Comparison of ENCODE assay signal across 8 mouse cellular contexts in genomic region chr7:118128925-118129429, GRCm38 (mm10). TPM values are rescaled to one million over a fixed set of nuclear protein-coding genes. Genes with fewer than 3 reads are reported as not detected.
A peak's percentile ranks its signal among the peaks of the same experiment; 100 is the strongest.
DNase-seq lines count a peak whose midpoint lies in the region; ATAC-seq and TF ChIP-seq lines count a peak whose summit lies in the region.

No protein-coding gene starts in this region.

- no peaks in the 10 kb centered on the region for H3K27me3 ChIP-seq in heart, embryonic 11.5 days (ENCODE audit: control insufficient read depth, insufficient read depth, low read length)
- H3K27me3 ChIP-seq in G1E (ENCODE audit: insufficient read depth, low read length), result no peaks in the 10 kb centered on the region
- H3K27me3 ChIP-seq in embryonic facial prominence, embryonic 13.5 days, result no peaks in the 10 kb centered on the region
- no peaks in the 10 kb centered on the region for H3K27me3 ChIP-seq in hindbrain, embryonic 14.5 days (ENCODE audit: control insufficient read depth, insufficient read depth, low read length)
- H3K27me3 ChIP-seq in liver, embryonic 15.5 days, result no peaks in the 10 kb centered on the region
- H3K27me3 ChIP-seq in stomach, embryonic 15.5 days (replicated peaks), result no peaks in the 10 kb centered on the region

- peaks cover 18% of the 10 kb centered on the region for H3K4me1 ChIP-seq in heart, embryonic 11.5 days (ENCODE audit: control insufficient read depth, insufficient read depth, low read length)
- peaks cover 32% of the 10 kb centered on the region for H3K4me1 ChIP-seq in G1E (ENCODE audit: insufficient read depth, low read depth, low read length)
- peaks cover 28% of the 10 kb centered on the region for H3K4me1 ChIP-seq in embryonic facial prominence, embryonic 13.5 days
- peaks cover 27% of the 10 kb centered on the region for H3K4me1 ChIP-seq in hindbrain, embryonic 14.5 days (replicated peaks; ENCODE audit: control insufficient read depth, insufficient read depth, low read length)
- peaks cover 36% of the 10 kb centered on the region for H3K4me1 ChIP-seq in liver, embryonic 15.5 days (replicated peaks)
- peaks cover 21% of the 10 kb centered on the region for H3K4me1 ChIP-seq in stomach, embryonic 15.5 days

- ATAC-seq in heart, embryonic 11.5 days (replicated peaks; ENCODE audit: insufficient number of reproducible peaks, low FRiP score, low TSS enrichment), result peak; percentile 66
- peak; percentile 25; the same call in 1 of the 2 replicates for ATAC-seq in G1E (ENCODE audit: extremely low read depth, insufficient number of reproducible peaks, low FRiP score, poor library complexity, severe bottlenecking)
- ATAC-seq in embryonic facial prominence, embryonic 13.5 days (ENCODE audit: insufficient number of reproducible peaks, insufficient read depth, low FRiP score, low TSS enrichment, low read depth), result peak; percentile 75
- ATAC-seq in hindbrain, embryonic 14.5 days (ENCODE audit: low FRiP score), result peak; percentile 83
- ATAC-seq in liver, embryonic 15.5 days (ENCODE audit: insufficient read depth), result peak; percentile 48
- peak; percentile 45 for ATAC-seq in stomach, embryonic 15.5 days (ENCODE audit: insufficient read depth, low FRiP score, low read depth)

- H3K9ac ChIP-seq in heart, embryonic 11.5 days (ENCODE audit: low read depth, low read length), result peak overlapping the region; percentile 93
- H3K9ac ChIP-seq in embryonic facial prominence, embryonic 13.5 days, result peak overlapping the region; percentile 86
- H3K9ac ChIP-seq in hindbrain, embryonic 14.5 days, result peak overlapping the region; percentile 79
- H3K9ac ChIP-seq in liver, embryonic 15.5 days, result peak overlapping the region; percentile 91
- H3K9ac ChIP-seq in stomach, embryonic 15.5 days, result peak overlapping the region; percentile 85

- H3K4me3 ChIP-seq in heart, embryonic 11.5 days (ENCODE audit: low read depth, low read length), result peak overlapping the region; percentile 71
- H3K4me3 ChIP-seq in G1E (ENCODE audit: low read depth, low read length), result peak overlapping the region; percentile 86
- H3K4me3 ChIP-seq in embryonic facial prominence, embryonic 13.5 days, result peak overlapping the region; percentile 73
- peak overlapping the region; percentile 76 for H3K4me3 ChIP-seq in hindbrain, embryonic 14.5 days (replicated peaks; ENCODE audit: low read length)
- peak overlapping the region; percentile 91 for H3K4me3 ChIP-seq in liver, embryonic 15.5 days (replicated peaks)
- H3K4me3 ChIP-seq in stomach, embryonic 15.5 days (replicated peaks), result peak overlapping the region; percentile 78

- TF ChIP-seq CTCF in G1E (IDR thresholded peaks at IDR 0.05; ENCODE audit: low read depth, low read length), result no peak

- no peak for DNase-seq in heart, adult 18-20 months
- DNase-seq in G1E (ENCODE audit: low spot score), result peak; percentile 48
- no peak for DNase-seq in hindbrain, embryonic 14.5 days (ENCODE audit: low spot score)
- DNase-seq in gastrocnemius, postnatal 10 days, result no peak

- H3K4me2 ChIP-seq in heart, embryonic 11.5 days, result peak overlapping the region; percentile 78
- peak overlapping the region; percentile 72 for H3K4me2 ChIP-seq in embryonic facial prominence, embryonic 13.5 days
- peak overlapping the region; percentile 81 for H3K4me2 ChIP-seq in hindbrain, embryonic 14.5 days (replicated peaks)
- H3K4me2 ChIP-seq in liver, embryonic 15.5 days, result peak overlapping the region; percentile 67
- H3K4me2 ChIP-seq in stomach, embryonic 15.5 days, result peak overlapping the region; percentile 69

- H3K27ac ChIP-seq in heart, embryonic 11.5 days (ENCODE audit: low read depth, low read length), result peak overlapping the region; percentile 91
- peak overlapping the region; percentile 92 for H3K27ac ChIP-seq in embryonic facial prominence, embryonic 13.5 days
- peak overlapping the region; percentile 81 for H3K27ac ChIP-seq in hindbrain, embryonic 14.5 days
- peak overlapping the region; percentile 95 for H3K27ac ChIP-seq in liver, embryonic 15.5 days (replicated peaks)
- H3K27ac ChIP-seq in stomach, embryonic 15.5 days, result peak overlapping the region; percentile 96

- H3K9me3 ChIP-seq in heart, embryonic 11.5 days (replicated peaks; ENCODE audit: control insufficient read depth, low read length), result no peaks in the 10 kb centered on the region
- H3K9me3 ChIP-seq in G1E (replicated peaks), result no peaks in the 10 kb centered on the region
- no peaks in the 10 kb centered on the region for H3K9me3 ChIP-seq in embryonic facial prominence, embryonic 13.5 days
- H3K9me3 ChIP-seq in hindbrain, embryonic 14.5 days (ENCODE audit: control insufficient read depth, low read length), result no peaks in the 10 kb centered on the region
- H3K9me3 ChIP-seq in liver, embryonic 15.5 days (replicated peaks), result no peaks in the 10 kb centered on the region
- H3K9me3 ChIP-seq in stomach, embryonic 15.5 days, result no peaks in the 10 kb centered on the region

- under 1% methylated on average over 21 of the region's 21 CpGs for WGBS in heart, embryonic 11.5 days (ENCODE audit: insufficient replicate concordance)
- WGBS in embryonic facial prominence, embryonic 13.5 days, result under 1% methylated on average over 21 of the region's 21 CpGs
- WGBS in hindbrain, embryonic 14.5 days, result under 1% methylated on average over 21 of the region's 21 CpGs
- WGBS in liver, embryonic 15.5 days (ENCODE audit: insufficient replicate concordance), result under 1% methylated on average over 21 of the region's 21 CpGs
- WGBS in stomach, embryonic 15.5 days, result under 1% methylated on average over 21 of the region's 21 CpGs

- H3K36me3 ChIP-seq in heart, embryonic 11.5 days (ENCODE audit: control insufficient read depth, insufficient read depth, low read length), result peaks cover 4% of the 10 kb centered on the region; the same call in 1 of the 2 replicates
- peaks cover 28% of the 10 kb centered on the region for H3K36me3 ChIP-seq in G1E (replicated peaks)
- peaks cover 23% of the 10 kb centered on the region for H3K36me3 ChIP-seq in embryonic facial prominence, embryonic 13.5 days
- peaks cover 23% of the 10 kb centered on the region for H3K36me3 ChIP-seq in hindbrain, embryonic 14.5 days (replicated peaks; ENCODE audit: control insufficient read depth, insufficient read depth)
- peaks cover 31% of the 10 kb centered on the region for H3K36me3 ChIP-seq in liver, embryonic 15.5 days (replicated peaks)
- H3K36me3 ChIP-seq in stomach, embryonic 15.5 days, result peaks cover 7% of the 10 kb centered on the region; the same call in 1 of the 2 replicates

RNA-seq across cellular contexts. Expression of gene Arl6ip1, which starts 0.5 kb away (rescaled TPM):
- polyA plus RNA-seq in heart, embryonic 11.5 days (2014; fragmentation: Nextera tagmentation; extraction: Ambion mirVana), result 259 and 310 TPM in 2 replicates
- 10 to 100 TPM; 33.9 to 34.3 TPM for total RNA-seq in heart, adult 18-20 months (2021)
- total RNA-seq in G1E (2014; fragmentation: Nextera tagmentation), result 287 and 297 TPM in 2 replicates
- 139 and 169 TPM in 2 replicates for total RNA-seq in G1E (2017)
- polyA plus RNA-seq in G1E (2012), result 16.7 and 23.3 TPM in 2 replicates
- 525 and 530 TPM in 2 replicates for polyA plus RNA-seq in embryonic facial prominence, embryonic 13.5 days (2015; fragmentation: Nextera tagmentation; extraction: Ambion mirVana)
- 403 and 404 TPM in 2 replicates for polyA plus RNA-seq in hindbrain, embryonic 14.5 days (2014; fragmentation: Nextera tagmentation; extraction: Ambion mirVana)
- polyA plus RNA-seq in liver, embryonic 15.5 days (2015; fragmentation: Nextera tagmentation; extraction: Ambion mirVana), result 250 and 334 TPM in 2 replicates
- 438 and 451 TPM in 2 replicates for polyA plus RNA-seq in stomach, embryonic 15.5 days (2015; fragmentation: Nextera tagmentation; extraction: Ambion mirVana)
- total RNA-seq in gastrocnemius, postnatal 10 days (2021), result 10 to 100 TPM; 31.4 to 35.8 TPM

RNA-seq across cellular contexts. Expression of gene Rps15a, which starts 13.0 kb away (rescaled TPM):
- 525 and 565 TPM in 2 replicates for polyA plus RNA-seq in heart, embryonic 11.5 days (2014; fragmentation: Nextera tagmentation; extraction: Ambion mirVana)
- total RNA-seq in heart, adult 18-20 months (2021), result 100 to 1,000 TPM; 557 to 604 TPM
- total RNA-seq in G1E (2014; fragmentation: Nextera tagmentation), result 994 and 1,062 TPM in 2 replicates
- 1,114 and 1,598 TPM in 2 replicates for total RNA-seq in G1E (2017)
- polyA plus RNA-seq in G1E (2012), result 15.2 and 16.0 TPM in 2 replicates
- polyA plus RNA-seq in embryonic facial prominence, embryonic 13.5 days (2015; fragmentation: Nextera tagmentation; extraction: Ambion mirVana), result 855 and 911 TPM in 2 replicates
- 379 and 486 TPM in 2 replicates for polyA plus RNA-seq in hindbrain, embryonic 14.5 days (2014; fragmentation: Nextera tagmentation; extraction: Ambion mirVana)
- 326 and 394 TPM in 2 replicates for polyA plus RNA-seq in liver, embryonic 15.5 days (2015; fragmentation: Nextera tagmentation; extraction: Ambion mirVana)
- 712 and 730 TPM in 2 replicates for polyA plus RNA-seq in stomach, embryonic 15.5 days (2015; fragmentation: Nextera tagmentation; extraction: Ambion mirVana)
- 100 to 1,000 TPM; 774 to 816 TPM for total RNA-seq in gastrocnemius, postnatal 10 days (2021)

Comparison
In these comparisons a context has a peak if more than half of its experiments do, and no peak if none do; other contexts are left out.
1. ATAC-seq: peak in every context shown above with its lines; median percentile 83 in hindbrain, embryonic 14.5 days; 75 in embryonic facial prominence, embryonic 13.5 days; 66 in heart, embryonic 11.5 days; 48 in liver, embryonic 15.5 days; 45 in stomach, embryonic 15.5 days; 25 in G1E.
2. RNA of gene Arl6ip1, which starts 0.5 kb away (polyA plus RNA-seq): 525 to 530 TPM in embryonic facial prominence, embryonic 13.5 days, 438 to 451 TPM in stomach, embryonic 15.5 days, 403 to 404 TPM in hindbrain, embryonic 14.5 days, 250 to 334 TPM in liver, embryonic 15.5 days and 259 to 310 TPM in heart, embryonic 11.5 days; 16.7 to 23.3 TPM in G1E; every median in the first group is over 10 times any median in the second.
3. RNA of gene Rps15a, which starts 13.0 kb away (polyA plus RNA-seq): 855 to 911 TPM in embryonic facial prominence, embryonic 13.5 days, 712 to 730 TPM in stomach, embryonic 15.5 days, 525 to 565 TPM in heart, embryonic 11.5 days, 379 to 486 TPM in hindbrain, embryonic 14.5 days and 326 to 394 TPM in liver, embryonic 15.5 days; 15.2 to 16.0 TPM in G1E; every median in the first group is over 10 times any median in the second.
4. Peak in every context shown above with its lines, with median percentiles within 50 percentile points of each other: H3K27ac ChIP-seq, H3K4me2 ChIP-seq, H3K4me3 ChIP-seq and H3K9ac ChIP-seq.